Mouse (Mus musculus): Measurements from ENCODE around the gene Trafd1. TPM values are rescaled to one million over a fixed set of nuclear protein-coding genes. Genes with fewer than 3 reads are reported as not detected.

The Trafd1 gene
- polyA plus RNA-seq (2016; fragmentation: Nextera tagmentation; extraction: Ambion mirVana) = 103 and 109 TPM in 2 replicates

DNA sequence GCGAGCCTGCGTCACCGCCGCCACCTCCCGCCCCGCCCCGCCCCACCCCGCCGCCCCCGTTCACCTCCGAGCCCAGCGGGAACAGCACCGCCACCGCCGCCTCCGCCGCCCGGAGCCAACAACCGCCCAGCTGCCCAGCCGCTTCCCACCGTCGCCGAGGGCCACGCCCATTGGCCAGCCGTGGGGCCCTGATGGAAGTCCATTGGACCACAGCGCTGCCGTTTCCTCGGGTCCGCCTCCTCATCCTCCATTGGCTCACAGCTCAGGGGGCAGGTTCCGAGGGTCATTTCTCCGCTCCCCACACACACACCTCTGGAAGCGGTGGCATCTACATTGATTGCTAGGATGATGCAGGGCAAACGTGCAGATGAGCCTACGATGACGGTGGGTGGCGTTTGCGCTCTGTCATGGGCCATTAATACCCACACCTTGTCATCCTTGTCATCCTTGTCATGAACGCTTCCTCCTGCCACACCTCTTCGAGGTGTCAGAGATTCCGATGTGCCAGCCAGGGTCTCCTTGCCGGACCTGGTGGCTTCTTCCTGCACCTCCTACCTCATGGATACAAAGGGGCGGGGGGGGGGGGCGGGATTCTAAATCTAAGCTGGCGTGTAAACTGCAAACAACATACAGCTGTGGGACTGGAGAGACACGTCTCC lies at the start of gene Trafd1:
Gene Trafd1, minus strand, starts transcription at position 172 of the 659 bp plus-strand sequence.
- H3K4me3 ChIP-seq (replicated peaks) = peak within 1 kb of the TSS; percentile 85

DNA sequence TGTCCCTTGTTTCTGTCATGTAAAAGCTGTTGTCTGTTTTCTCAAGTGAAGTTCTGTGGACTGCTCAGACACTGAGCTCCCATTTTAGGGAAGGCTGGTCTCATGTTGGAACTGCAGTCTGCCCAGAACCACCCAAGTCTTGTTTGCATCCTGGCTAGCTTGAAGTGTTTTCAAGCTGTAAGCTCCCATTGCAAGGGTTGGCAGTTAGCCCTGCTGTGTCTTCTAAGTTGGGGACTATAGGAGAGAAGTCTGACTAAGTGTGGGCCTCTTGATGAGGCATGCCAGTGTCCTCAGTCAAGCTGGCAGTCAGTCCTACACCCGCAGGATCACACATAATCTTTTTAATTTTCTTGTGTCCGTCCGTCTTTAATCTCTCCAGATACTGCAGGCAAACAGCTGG lies 43.5 kb upstream of the Trafd1 start:
- ATAC-seq (ENCODE audit: low FRiP score) = no peak
- no peaks in the 10 kb centered on the region for H3K27me3 ChIP-seq
- H3K4me2 ChIP-seq = no peak overlapping the region
- no peak overlapping the region for H3K4me3 ChIP-seq (replicated peaks)
- H3K9ac ChIP-seq = no peak overlapping the region
- H3K36me3 ChIP-seq (replicated peaks) = peaks cover 98% of the 10 kb centered on the region
- H3K9me3 ChIP-seq = no peaks in the 10 kb centered on the region
- no peak overlapping the region for H3K27ac ChIP-seq
- no peaks in the 10 kb centered on the region for H3K4me1 ChIP-seq
- 93% methylated on average over 3 of the region's 3 CpGs for WGBS

More for the DNA sequence above, at the start of gene Trafd1:
- Histone ChIP-seq H3K27me3 (peaks cover 16% of the 10 kb centered on the region), H3K9ac (peak within 1 kb of the TSS; percentile 84), H3K36me3 (replicated peaks) (peaks cover 20% of the 10 kb centered on the region), H3K27ac (peak within 1 kb of the TSS; percentile 85), H3K4me2 (peak within 1 kb of the TSS; percentile 71), H3K4me1 (peaks cover 22% of the 10 kb centered on the region), H3K9me3 (peaks cover 6% of the 10 kb centered on the region; the same call in 1 of the 2 replicates)
- 1% methylated on average over 23 of the region's 45 CpGs for WGBS
- peak; percentile 98 for ATAC-seq (ENCODE audit: low FRiP score)

- ATAC-seq (ENCODE audit: low FRiP score) = no peak
- Histone ChIP-seq H3K27ac (no peak overlapping the region), H3K9ac (no peak overlapping the region), H3K4me3 (replicated peaks) (no peak overlapping the region), H3K9me3 (no peaks in the 10 kb centered on the region), H3K36me3 (replicated peaks) (peaks cover 98% of the 10 kb centered on the region), H3K4me2 (no peak overlapping the region), H3K27me3 (no peaks in the 10 kb centered on the region), H3K4me1 (no peaks in the 10 kb centered on the region)
- 91% methylated on average over 10 of the region's 10 CpGs for WGBS
Observed at GRCm38 (mm10) chr5:121423297-121423696, 37.9 kb upstream of the Trafd1 start.

- Histone ChIP-seq H3K9me3 (no peaks in the 10 kb centered on the region), H3K4me1 (no peaks in the 10 kb centered on the region), H3K36me3 (replicated peaks) (peaks cover 98% of the 10 kb centered on the region), H3K4me2 (no peak overlapping the region), H3K4me3 (replicated peaks) (no peak overlapping the region), H3K9ac (no peak overlapping the region), H3K27ac (no peak overlapping the region), H3K27me3 (no peaks in the 10 kb centered on the region)
- no peak for ATAC-seq (ENCODE audit: low FRiP score)
- 92% methylated on average over 6 of the region's 6 CpGs for WGBS
Observed at GRCm38 (mm10) chr5:121422787-121423186, 37.4 kb upstream of the Trafd1 start.

DNA sequence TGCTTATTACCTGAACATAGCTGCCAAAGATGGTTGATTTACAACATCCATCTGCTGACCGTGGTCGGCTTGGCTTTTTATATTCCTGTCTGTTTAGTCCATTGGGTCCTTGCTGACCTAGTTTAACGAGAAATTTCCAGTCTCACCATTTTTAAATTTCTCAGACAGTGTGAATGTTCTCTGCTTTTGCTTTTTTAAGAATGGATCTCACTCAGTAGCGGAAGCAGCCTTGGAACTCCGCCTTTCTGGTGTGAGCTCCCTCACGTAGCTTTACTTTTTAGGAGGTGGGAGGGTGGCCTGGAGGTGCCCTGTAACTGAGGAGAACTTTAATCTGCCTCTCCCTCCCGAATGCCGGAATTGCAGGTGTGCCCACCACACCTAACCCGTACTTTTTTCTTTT lies 35.3 kb upstream of the Trafd1 start:
- no peak overlapping the region for H3K4me2 ChIP-seq
- no peak for ATAC-seq (ENCODE audit: low FRiP score)
- no peaks in the 10 kb centered on the region for H3K4me1 ChIP-seq
- no peaks in the 10 kb centered on the region for H3K27me3 ChIP-seq
- 92% methylated on average over 9 of the region's 9 CpGs for WGBS
- H3K9me3 ChIP-seq = no peaks in the 10 kb centered on the region
- H3K9ac ChIP-seq = no peak overlapping the region
- H3K36me3 ChIP-seq (replicated peaks) = peaks cover 98% of the 10 kb centered on the region
- H3K4me3 ChIP-seq (replicated peaks) = no peak overlapping the region
- no peak overlapping the region for H3K27ac ChIP-seq

GRCm38 (mm10) chr5:121410975-121411374 lies 25.5 kb upstream of the Trafd1 start:
- WGBS = 93% methylated on average over 4 of the region's 4 CpGs
- no peak overlapping the region for H3K9ac ChIP-seq
- H3K4me3 ChIP-seq (replicated peaks) = no peak overlapping the region
- H3K4me2 ChIP-seq = no peak overlapping the region
- H3K27me3 ChIP-seq = no peaks in the 10 kb centered on the region
- H3K36me3 ChIP-seq (replicated peaks) = peaks cover 70% of the 10 kb centered on the region
- ATAC-seq (ENCODE audit: low FRiP score) = no peak
- no peak overlapping the region for H3K27ac ChIP-seq
- no peaks in the 10 kb centered on the region for H3K4me1 ChIP-seq
- no peaks in the 10 kb centered on the region for H3K9me3 ChIP-seq

GRCm38 (mm10) chr5:121407856-121408255 lies 22.4 kb upstream of the Trafd1 start:
- Histone ChIP-seq H3K9me3 (no peaks in the 10 kb centered on the region), H3K4me3 (replicated peaks) (no peak overlapping the region), H3K36me3 (replicated peaks) (peaks cover 51% of the 10 kb centered on the region), H3K27me3 (no peaks in the 10 kb centered on the region), H3K9ac (no peak overlapping the region), H3K4me2 (no peak overlapping the region), H3K4me1 (no peaks in the 10 kb centered on the region), H3K27ac (no peak overlapping the region)
- ATAC-seq (ENCODE audit: low FRiP score) = no peak
- 95% methylated on average over 8 of the region's 8 CpGs for WGBS

DNA sequence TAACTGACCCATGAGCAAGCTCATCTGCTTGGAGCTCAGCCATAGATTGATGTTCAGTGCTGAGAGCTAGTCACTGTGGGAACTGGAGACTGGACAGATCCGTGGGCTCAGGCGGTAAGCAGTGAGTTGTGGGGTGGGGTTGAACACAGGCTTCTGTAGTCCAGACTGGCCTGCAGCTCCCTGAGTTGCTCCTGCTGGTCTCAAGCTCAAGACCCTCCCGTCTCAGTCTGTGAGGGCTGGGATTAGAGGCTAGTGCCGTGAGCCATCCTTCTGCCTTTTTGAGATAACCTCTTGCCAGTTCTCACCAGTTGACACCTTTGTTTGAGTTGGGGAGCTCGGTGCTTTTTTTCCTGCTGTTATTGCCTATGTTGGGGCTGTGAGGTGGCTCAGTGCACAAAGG lies 15.4 kb upstream of the Trafd1 start:
- ATAC-seq (ENCODE audit: low FRiP score) = no peak
- no peak overlapping the region for H3K9ac ChIP-seq
- no peak overlapping the region for H3K4me2 ChIP-seq
- peaks cover 17% of the 10 kb centered on the region for H3K4me1 ChIP-seq
- peaks cover 17% of the 10 kb centered on the region for H3K36me3 ChIP-seq (replicated peaks)
- no peak overlapping the region for H3K4me3 ChIP-seq (replicated peaks)
- no peaks in the 10 kb centered on the region for H3K27me3 ChIP-seq
- no peaks in the 10 kb centered on the region for H3K9me3 ChIP-seq
- H3K27ac ChIP-seq = no peak overlapping the region
- whole genome bisulfite sequencing = 82% methylated on average over 5 of the region's 5 CpGs

DNA sequence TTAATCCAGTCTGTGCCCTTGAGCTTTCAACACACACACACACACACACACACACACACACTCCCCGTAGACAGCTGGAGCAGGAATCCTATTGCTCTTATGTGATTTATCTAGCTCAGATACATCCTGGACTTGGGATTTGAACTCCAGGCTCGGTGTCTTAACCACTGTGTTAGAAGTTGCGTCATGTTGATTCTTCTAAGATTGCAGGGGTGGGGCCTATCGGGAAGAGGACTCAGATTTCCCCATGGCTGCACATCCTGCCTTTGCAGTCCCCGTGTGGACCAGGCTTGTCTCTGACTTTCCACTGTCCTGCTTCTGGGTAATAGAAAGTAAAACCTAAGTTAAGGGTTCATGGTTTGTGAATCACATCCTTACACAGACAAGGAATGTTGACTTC lies 14.6 kb upstream of the Trafd1 start:
- H3K36me3 ChIP-seq (replicated peaks) = peaks cover 14% of the 10 kb centered on the region; the same call in 1 of the 2 replicates
- H3K27me3 ChIP-seq = no peaks in the 10 kb centered on the region
- H3K4me3 ChIP-seq (replicated peaks) = no peak overlapping the region
- H3K4me1 ChIP-seq = peaks cover 17% of the 10 kb centered on the region
- H3K9me3 ChIP-seq = no peaks in the 10 kb centered on the region
- no peak overlapping the region for H3K27ac ChIP-seq
- ATAC-seq (ENCODE audit: low FRiP score) = no peak
- H3K9ac ChIP-seq = no peak overlapping the region
- no peak overlapping the region for H3K4me2 ChIP-seq
- 81% methylated on average over 5 of the region's 5 CpGs for WGBS

GRCm38 (mm10) chr5:121399540-121399939 lies 14.1 kb upstream of the Trafd1 start:
- H3K27ac ChIP-seq = no peak overlapping the region
- H3K36me3 ChIP-seq (replicated peaks) = peaks cover 14% of the 10 kb centered on the region; the same call in 1 of the 2 replicates
- peaks cover 17% of the 10 kb centered on the region for H3K4me1 ChIP-seq
- ATAC-seq (ENCODE audit: low FRiP score) = no peak
- 88% methylated on average over 5 of the region's 5 CpGs for WGBS
- H3K27me3 ChIP-seq = no peaks in the 10 kb centered on the region
- peak overlapping the region; percentile 95; the same call in 1 of the 2 replicates for H3K4me2 ChIP-seq
- peak overlapping the region; percentile 98; the same call in 1 of the 2 replicates for H3K4me3 ChIP-seq (replicated peaks)
- H3K9me3 ChIP-seq = no peaks in the 10 kb centered on the region
- H3K9ac ChIP-seq = 0 out of 2 replicates have a peak overlapping the region, but pooled peaks have one; percentile 92

- Histone ChIP-seq H3K27me3 (no peaks in the 10 kb centered on the region), H3K27ac (no peak overlapping the region), H3K4me2 (peak overlapping the region; percentile 95), H3K36me3 (replicated peaks) (peaks cover 13% of the 10 kb centered on the region; the same call in 1 of the 2 replicates), H3K9me3 (no peaks in the 10 kb centered on the region), H3K9ac (peak overlapping the region; percentile 92), H3K4me3 (replicated peaks) (peak overlapping the region; percentile 98), H3K4me1 (peaks cover 17% of the 10 kb centered on the region)
- WGBS = 66% methylated on average over 9 of the region's 9 CpGs
- no peak for ATAC-seq (ENCODE audit: low FRiP score)
Observed at GRCm38 (mm10) chr5:121398965-121399462, 13.6 kb upstream of the Trafd1 start.

DNA sequence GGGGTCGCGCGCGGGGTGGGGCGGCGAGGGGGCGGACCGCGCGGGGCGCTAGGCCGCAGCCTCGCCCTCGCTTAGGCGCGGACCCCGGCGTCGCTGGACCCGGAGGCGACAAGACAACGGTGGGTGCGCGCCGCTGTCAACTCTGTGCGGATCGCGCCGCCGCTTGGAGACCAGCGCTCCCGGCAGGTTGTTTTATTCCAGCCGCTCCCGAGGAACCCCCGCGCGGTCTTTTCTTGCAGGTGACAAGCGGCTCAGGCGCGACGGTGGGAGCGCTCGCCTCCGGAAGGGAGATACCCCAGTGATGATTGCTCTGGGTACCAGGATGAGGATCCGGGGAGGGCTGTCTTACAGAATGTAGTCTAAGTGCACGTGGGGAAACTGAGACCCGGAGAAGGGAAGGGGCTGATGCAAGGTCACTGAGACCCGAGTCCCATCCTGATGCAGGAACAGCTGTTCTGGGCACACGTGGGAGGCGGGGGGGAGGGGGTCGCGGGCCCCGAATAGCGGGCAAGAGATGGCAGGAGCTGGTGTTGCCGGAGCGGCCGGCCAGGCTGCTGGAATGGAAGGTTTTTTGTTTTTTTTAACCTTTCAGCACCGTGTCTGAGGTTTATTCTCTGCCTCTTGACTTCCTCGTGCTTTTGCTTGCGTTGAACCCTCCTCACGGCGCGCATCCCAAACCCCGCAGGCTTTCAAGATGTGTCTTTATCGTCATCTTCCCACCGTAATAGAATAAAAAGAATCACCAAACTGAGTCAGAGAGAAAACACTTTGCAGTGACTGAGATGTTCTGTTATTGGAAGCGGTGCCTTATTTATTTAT lies 12.9 kb upstream of the Trafd1 start:
- under 1% methylated on average over 67 of the region's 67 CpGs for WGBS
- peak overlapping the region; percentile 92 for H3K9ac ChIP-seq
- H3K27ac ChIP-seq = peak overlapping the region; percentile 67
- ATAC-seq (ENCODE audit: low FRiP score) = peak; percentile 77
- 0 out of 2 replicates have a peak, but pooled peaks cover 8% of the 10 kb centered on the region for H3K36me3 ChIP-seq (replicated peaks)
- peak overlapping the region; percentile 98 for H3K4me3 ChIP-seq (replicated peaks)
- H3K9me3 ChIP-seq = no peaks in the 10 kb centered on the region
- peaks cover 17% of the 10 kb centered on the region for H3K4me1 ChIP-seq
- H3K4me2 ChIP-seq = peak overlapping the region; percentile 95
- H3K27me3 ChIP-seq = no peaks in the 10 kb centered on the region

Data from forebrain, embryonic 12.5 days (tissue).